Mouse (Mus musculus) olfactory bulb, adult 2 months (tissue): ENCODE results near the gene Zfp729b.

ENCODE experiments used
- CTCF ChIP-seq: fragments of 200-500 bp; IDR thresholded peaks from 2 replicates; pipeline ENCODE4 v1.5.1; 2012; ENCODE audit warnings: low read depth, mild to moderate bottlenecking, low read length, moderate library complexity; ENCODE audit not compliant: insufficient read depth
- POLR2A ChIP-seq: fragments of 200-500 bp; IDR thresholded peaks from 2 replicates; pipeline ENCODE4 v1.6.1; 2012; ENCODE audit warnings: mild to moderate bottlenecking, low read depth, low read length, moderate library complexity; ENCODE audit not compliant: insufficient read depth

- TF ChIP-seq POLR2A (no peak), CTCF (no peak)
Measured at GRCm38 (mm10) chr13:67572591-67573189, 36.8 kb downstream of the Zfp729b start.
